ENCODE assay signal across 13 mouse cellular contexts in genomic region chr9:107582509-107583062, GRCm38 (mm10). TPM values are rescaled to one million over a fixed set of nuclear protein-coding genes. Genes with fewer than 3 reads are reported as not detected.
DNase-seq lines count a peak whose midpoint lies in the region; ATAC-seq and TF ChIP-seq lines count a peak whose summit lies in the region.
"Had no signal": no experiment of that assay in that cellular context is flagged by ENCODE, and none has a peak within 500 bp of the region (broad histone marks: within the 10 kb centered on the region; RNA-seq: fewer than 3 reads in every experiment).

No protein-coding gene starts in this region.

- TF ChIP-seq CTCF in testis, adult 2 months (IDR thresholded peaks at IDR 0.05; ENCODE audit: control insufficient read depth, insufficient read depth, insufficient replicate concordance, low read depth, low read length) = no peak
- no peak for TF ChIP-seq CTCF in stomach, postnatal 0 days (IDR thresholded peaks at IDR 0.05; ENCODE audit: low read depth)
- TF ChIP-seq CTCF in hindbrain, postnatal 0 days (IDR thresholded peaks at IDR 0.05; ENCODE audit: low read depth) = no peak

- H3K4me1 ChIP-seq in kidney, embryonic 16.5 days (ENCODE audit: insufficient read depth, low read length) = peaks cover 27% of the 10 kb centered on the region
- H3K4me1 ChIP-seq in testis, adult 2 months (ENCODE audit: control insufficient read depth, insufficient read depth, low read length) = peaks cover 10% of the 10 kb centered on the region
- peaks cover 5% of the 10 kb centered on the region; the same call in 1 of the 2 replicates for H3K4me1 ChIP-seq in stomach, postnatal 0 days (replicated peaks; ENCODE audit: control insufficient read depth, insufficient read depth)
- peaks cover 9% of the 10 kb centered on the region; the same call in 1 of the 2 replicates for H3K4me1 ChIP-seq in hindbrain, postnatal 0 days (ENCODE audit: insufficient read depth, low read length)

- no peaks in the 10 kb centered on the region for H3K27me3 ChIP-seq in kidney, embryonic 16.5 days (ENCODE audit: insufficient read depth, low read length)
- no peaks in the 10 kb centered on the region for H3K27me3 ChIP-seq in testis, adult 2 months (ENCODE audit: control insufficient read depth, insufficient read depth, low read length)
- no peaks in the 10 kb centered on the region for H3K27me3 ChIP-seq in stomach, postnatal 0 days (ENCODE audit: control insufficient read depth, insufficient read depth, low read length)
- H3K27me3 ChIP-seq in hindbrain, postnatal 0 days (ENCODE audit: insufficient read depth, low read length) = no peaks in the 10 kb centered on the region
- H3K27me3 ChIP-seq: Patski had no signal

- DNase-seq in kidney, adult 18-20 months = peak; percentile 39
- no peak for DNase-seq in testis, postnatal 14 days (ENCODE audit: low spot score)
- peak; percentile 29 for DNase-seq in kidney, postnatal 10 days
- no peak for DNase-seq in stomach, postnatal 0 days (ENCODE audit: low spot score)
- DNase-seq in left cerebral cortex, adult 9 months (ENCODE audit: low spot score in 2 of 2) = no peak
- no peak for DNase-seq in hindbrain, postnatal 0 days (ENCODE audit: low spot score)
- DNase-seq: cerebellum, adult 11-12 months; heart, postnatal 10 days; thymus, postnatal 14 days had no signal

- H3K9ac ChIP-seq in kidney, embryonic 16.5 days (replicated peaks; ENCODE audit: low read length) = no peak overlapping the region
- H3K9ac ChIP-seq in stomach, postnatal 0 days (ENCODE audit: low read length) = no peak overlapping the region
- no peak overlapping the region for H3K9ac ChIP-seq in hindbrain, postnatal 0 days (replicated peaks; ENCODE audit: low read length)

- ATAC-seq in kidney, embryonic 16.5 days (ENCODE audit: low FRiP score, low TSS enrichment) = no peak
- no peak for ATAC-seq in stomach, postnatal 0 days (ENCODE audit: low FRiP score, low TSS enrichment)
- ATAC-seq in hindbrain, postnatal 0 days = no peak
- ATAC-seq: Patski had no signal

- TF ChIP-seq EP300 in stomach, postnatal 0 days (optimal IDR thresholded peaks at IDR 0.05) = no peak

- H3K4me3 ChIP-seq in kidney, embryonic 16.5 days (ENCODE audit: low read length) = no peak overlapping the region
- peak overlapping the region; percentile 93 for H3K4me3 ChIP-seq in testis, adult 2 months (ENCODE audit: control insufficient read depth, low read depth, low read length)
- no peak overlapping the region for H3K4me3 ChIP-seq in stomach, postnatal 0 days (ENCODE audit: low read depth, low read length)
- H3K4me3 ChIP-seq in hindbrain, postnatal 0 days (ENCODE audit: low read length) = no peak overlapping the region

- H3K4me2 ChIP-seq in kidney, embryonic 16.5 days (replicated peaks; ENCODE audit: low read depth, low read length) = no peak overlapping the region
- H3K4me2 ChIP-seq in stomach, postnatal 0 days (replicated peaks; ENCODE audit: low read depth) = no peak overlapping the region
- H3K4me2 ChIP-seq in hindbrain, postnatal 0 days (ENCODE audit: low read depth, low read length) = no peak overlapping the region
- H3K4me2 ChIP-seq: midbrain, embryonic 11.5 days had no signal

- 85% methylated on average over 7 of the region's 7 CpGs for WGBS in kidney, embryonic 16.5 days
- WGBS in stomach, postnatal 0 days = 89% methylated on average over 7 of the region's 7 CpGs
- 87% methylated on average over 7 of the region's 7 CpGs for WGBS in hindbrain, postnatal 0 days

- no peaks in the 10 kb centered on the region for H3K9me3 ChIP-seq in kidney, embryonic 16.5 days (ENCODE audit: low read length)
- no peaks in the 10 kb centered on the region for H3K9me3 ChIP-seq in stomach, postnatal 0 days (ENCODE audit: control insufficient read depth, low read length)
- H3K9me3 ChIP-seq in hindbrain, postnatal 0 days (ENCODE audit: low read length) = no peaks in the 10 kb centered on the region

- no peak for TF ChIP-seq POLR2A in testis, adult 2 months (IDR thresholded peaks at IDR 0.05; ENCODE audit: control insufficient read depth, low read depth, low read length)

- peaks cover 11% of the 10 kb centered on the region; the same call in 1 of the 2 replicates for H3K36me3 ChIP-seq in kidney, embryonic 16.5 days (ENCODE audit: insufficient read depth, low read length)
- H3K36me3 ChIP-seq in testis, adult 2 months (ENCODE audit: control insufficient read depth, insufficient read depth, low read length) = no peaks in the 10 kb centered on the region
- H3K36me3 ChIP-seq in stomach, postnatal 0 days (ENCODE audit: control insufficient read depth, insufficient read depth, low read length) = no peaks in the 10 kb centered on the region
- H3K36me3 ChIP-seq in hindbrain, postnatal 0 days (ENCODE audit: insufficient read depth, low read length) = peaks cover 8% of the 10 kb centered on the region; the same call in 1 of the 2 replicates

- no peak overlapping the region for H3K27ac ChIP-seq in kidney, embryonic 16.5 days (ENCODE audit: low read length)
- no peak overlapping the region for H3K27ac ChIP-seq in testis, adult 2 months (ENCODE audit: control insufficient read depth, insufficient read depth, low read depth, low read length)
- H3K27ac ChIP-seq in stomach, postnatal 0 days (replicated peaks) = 0 out of 2 replicates have a peak overlapping the region, but pooled peaks have one; percentile 24
- no peak overlapping the region for H3K27ac ChIP-seq in hindbrain, postnatal 0 days

RNA-seq across cellular contexts. Expression of gene Hyal3, which starts 2.0 kb away (rescaled TPM):
- 1.3 and 1.6 TPM in 2 replicates for polyA plus RNA-seq in kidney, embryonic 16.5 days (2015; fragmentation: Nextera tagmentation; extraction: Ambion mirVana)
- 1.6 and 1.8 TPM in 2 replicates for polyA plus RNA-seq in testis, adult 2 months (2012; rRNA removed)
- 1.3 and 1.4 TPM in 2 replicates for polyA plus RNA-seq in stomach, postnatal 0 days (2015; fragmentation: Nextera tagmentation; extraction: Ambion mirVana)
- total RNA-seq in hindbrain, postnatal 0 days (2014; rRNA removed) = 3.3 and 4.9 TPM in 2 replicates
- 1.7 and 1.9 TPM in 2 replicates for polyA plus RNA-seq in hindbrain, postnatal 0 days (2015; fragmentation: Nextera tagmentation; extraction: Ambion mirVana)

RNA-seq across cellular contexts. Expression of gene Naa80, which starts 3.9 kb away (rescaled TPM):
- 21.8 and 24.1 TPM in 2 replicates for polyA plus RNA-seq in kidney, embryonic 16.5 days (2015; fragmentation: Nextera tagmentation; extraction: Ambion mirVana)
- polyA plus RNA-seq in testis, adult 2 months (2012; rRNA removed) = 136 and 139 TPM in 2 replicates
- polyA plus RNA-seq in stomach, postnatal 0 days (2015; fragmentation: Nextera tagmentation; extraction: Ambion mirVana) = 13.3 and 14.7 TPM in 2 replicates
- total RNA-seq in hindbrain, postnatal 0 days (2014; rRNA removed) = 29.9 and 32.8 TPM in 2 replicates
- polyA plus RNA-seq in hindbrain, postnatal 0 days (2015; fragmentation: Nextera tagmentation; extraction: Ambion mirVana) = 17.8 and 19.4 TPM in 2 replicates

RNA-seq across cellular contexts. Expression of gene Ifrd2, which starts 4.9 kb away (rescaled TPM):
- polyA plus RNA-seq in kidney, embryonic 16.5 days (2015; fragmentation: Nextera tagmentation; extraction: Ambion mirVana) = 60.7 and 64.3 TPM in 2 replicates
- polyA plus RNA-seq in testis, adult 2 months (2012; rRNA removed) = 16.4 and 20.5 TPM in 2 replicates
- 35.5 and 42.7 TPM in 2 replicates for polyA plus RNA-seq in stomach, postnatal 0 days (2015; fragmentation: Nextera tagmentation; extraction: Ambion mirVana)
- 7.6 and 10.9 TPM in 2 replicates for total RNA-seq in hindbrain, postnatal 0 days (2014; rRNA removed)
- polyA plus RNA-seq in hindbrain, postnatal 0 days (2015; fragmentation: Nextera tagmentation; extraction: Ambion mirVana) = 9.0 and 9.3 TPM in 2 replicates

RNA-seq across cellular contexts. Expression of gene Hyal1, which starts 5.9 kb away (rescaled TPM):
- 10.6 and 12.3 TPM in 2 replicates for polyA plus RNA-seq in kidney, embryonic 16.5 days (2015; fragmentation: Nextera tagmentation; extraction: Ambion mirVana)
- polyA plus RNA-seq in testis, adult 2 months (2012; rRNA removed) = 4.0 and 5.0 TPM in 2 replicates
- 7.2 and 8.0 TPM in 2 replicates for polyA plus RNA-seq in stomach, postnatal 0 days (2015; fragmentation: Nextera tagmentation; extraction: Ambion mirVana)
- 3.4 and 7.7 TPM in 2 replicates for total RNA-seq in hindbrain, postnatal 0 days (2014; rRNA removed)
- 3.3 and 4.9 TPM in 2 replicates for polyA plus RNA-seq in hindbrain, postnatal 0 days (2015; fragmentation: Nextera tagmentation; extraction: Ambion mirVana)

RNA-seq across cellular contexts. Expression of gene Hyal2, which starts 14.8 kb away (rescaled TPM):
- 131 and 132 TPM in 2 replicates for polyA plus RNA-seq in kidney, embryonic 16.5 days (2015; fragmentation: Nextera tagmentation; extraction: Ambion mirVana)
- polyA plus RNA-seq in testis, adult 2 months (2012; rRNA removed) = 6.4 and 6.5 TPM in 2 replicates
- 49.6 and 50.4 TPM in 2 replicates for polyA plus RNA-seq in stomach, postnatal 0 days (2015; fragmentation: Nextera tagmentation; extraction: Ambion mirVana)
- 59.8 and 75.3 TPM in 2 replicates for total RNA-seq in hindbrain, postnatal 0 days (2014; rRNA removed)
- polyA plus RNA-seq in hindbrain, postnatal 0 days (2015; fragmentation: Nextera tagmentation; extraction: Ambion mirVana) = 39.8 and 40.6 TPM in 2 replicates

Comparison
In these comparisons a context has a peak if more than half of its experiments do, and no peak if none do; other contexts are left out.
1. DNase-seq: peak in kidney, adult 18-20 months (single experiment) and kidney, postnatal 10 days (single experiment); none in testis, postnatal 14 days (single experiment), stomach, postnatal 0 days (single experiment), left cerebral cortex, adult 9 months (0 of 2) and hindbrain, postnatal 0 days (single experiment).